Mouse (Mus musculus) frontal cortex, postnatal 14 days (tissue): Measurements from ENCODE around the gene Ecd.
"Not testable (repeated sequence)": the region's sequence is repeated elsewhere in the genome, so short reads cannot be mapped to it uniquely, and the experiment has no call there.

ENCODE experiments used
- DNase-seq, 2 experiments: peaks; one replicate each; pipeline ENCODE4 v3.0.0; 2022; ENCODE audit warnings: low spot score in 2 of 2

The Ecd gene

GRCm38 (mm10) chr14:20328474-20328873 is 19.4 kb downstream of the Ecd start:
- DNase-seq = no peak

- DNase-seq = no peak
These were observed 23.7 kb downstream of the Ecd start for GRCm38 (mm10) chr14:20324196-20324595.

- peak in 1 of 2 experiments; percentile 44 for DNase-seq
These were observed 28.5 kb downstream of the Ecd start for GRCm38 (mm10) chr14:20319420-20319819.

GRCm38 (mm10) chr14:20315137-20315536 is 32.8 kb downstream of the Ecd start:
- no peak for DNase-seq

GRCm38 (mm10) chr14:20305085-20305484 is 42.8 kb downstream of the Ecd start:
- DNase-seq = not testable (repeated sequence)

- no peak for DNase-seq
These were observed 49.8 kb downstream of the Ecd start for GRCm38 (mm10) chr14:20298131-20298530.

- DNase-seq = no peak
These were observed 50.3 kb downstream of the Ecd start for GRCm38 (mm10) chr14:20297616-20298015.

GRCm38 (mm10) chr14:20294947-20295346 is 53.0 kb downstream of the Ecd start:
- DNase-seq = no peak

- peak; percentile 73 to 76 for DNase-seq
These were observed 53.6 kb downstream of the Ecd start, which contains the start of gene Nudt13 for GRCm38 (mm10) chr14:20294117-20294892. Gene Nudt13, plus strand, starts transcription at chr14:20294697.

GRCm38 (mm10) chr14:20291391-20291790 is 56.5 kb downstream of the Ecd start:
- no peak for DNase-seq
